Mouse (Mus musculus) adrenal gland, postnatal 36 days (tissue): ENCODE data around the gene Smpd2. TPM values are rescaled to one million over a fixed set of nuclear protein-coding genes. Genes with fewer than 3 reads are reported as not detected.

Experiments used
- DNase-seq, 2 experiments: peaks; one replicate each; pipeline ENCODE4 v3.0.0; 2021; ENCODE audit warnings: mixed read lengths in 1 of 2
- total RNA-seq, 2 experiments: library from RNA; stranded (reverse); gene quantifications; 2 replicates each; pipeline ENCODE4 v1.2.3; 2021

Gene Smpd2
- total RNA-seq, 2 experiments from 2014 or later, result 20.5 to 27.0 TPM

- DNase-seq, result no peak
Observed at GRCm38 (mm10) chr10:41488877-41489276, 1.3 kb downstream of the Smpd2 start.

DNA sequence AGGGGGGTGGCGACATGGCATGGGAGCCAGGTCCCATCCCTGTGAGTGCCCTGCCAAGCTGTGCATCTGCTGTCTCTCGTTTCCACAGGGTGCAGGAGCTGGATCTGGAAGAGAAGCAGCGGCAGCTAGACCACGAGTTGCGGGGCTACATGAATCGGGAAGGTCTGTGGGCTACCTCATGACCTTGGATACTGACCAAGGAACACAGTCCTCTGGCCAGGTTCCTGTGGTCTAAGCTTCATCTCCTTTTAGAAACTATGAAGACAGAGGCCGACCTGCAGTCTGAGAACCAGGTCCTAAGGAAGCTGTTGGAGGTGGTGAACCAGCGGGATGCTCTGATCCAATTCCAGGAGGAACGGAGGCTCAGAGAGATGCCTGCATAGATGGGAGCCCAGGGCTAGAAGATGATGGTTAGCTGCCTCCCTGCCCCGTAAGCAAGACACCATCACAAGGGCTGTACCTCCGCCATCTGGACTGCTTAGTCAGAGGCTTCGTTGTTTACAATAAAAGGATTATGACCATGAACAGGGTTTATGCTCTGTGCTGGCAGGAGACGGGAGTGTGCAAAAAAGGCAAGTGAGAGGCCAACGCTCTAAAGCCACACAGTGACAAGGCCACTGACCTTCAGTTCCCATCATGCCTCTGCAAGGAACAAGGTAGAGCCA is 3.5 kb downstream of the Smpd2 start:
- DNase-seq, result no peak

- DNase-seq, result peak; percentile 22 to 38
Observed at GRCm38 (mm10) chr10:41485778-41486177, 4.4 kb downstream of the Smpd2 start.

GRCm38 (mm10) chr10:41482446-41482845 is 7.7 kb downstream of the Smpd2 start:
- no peak for DNase-seq

DNA sequence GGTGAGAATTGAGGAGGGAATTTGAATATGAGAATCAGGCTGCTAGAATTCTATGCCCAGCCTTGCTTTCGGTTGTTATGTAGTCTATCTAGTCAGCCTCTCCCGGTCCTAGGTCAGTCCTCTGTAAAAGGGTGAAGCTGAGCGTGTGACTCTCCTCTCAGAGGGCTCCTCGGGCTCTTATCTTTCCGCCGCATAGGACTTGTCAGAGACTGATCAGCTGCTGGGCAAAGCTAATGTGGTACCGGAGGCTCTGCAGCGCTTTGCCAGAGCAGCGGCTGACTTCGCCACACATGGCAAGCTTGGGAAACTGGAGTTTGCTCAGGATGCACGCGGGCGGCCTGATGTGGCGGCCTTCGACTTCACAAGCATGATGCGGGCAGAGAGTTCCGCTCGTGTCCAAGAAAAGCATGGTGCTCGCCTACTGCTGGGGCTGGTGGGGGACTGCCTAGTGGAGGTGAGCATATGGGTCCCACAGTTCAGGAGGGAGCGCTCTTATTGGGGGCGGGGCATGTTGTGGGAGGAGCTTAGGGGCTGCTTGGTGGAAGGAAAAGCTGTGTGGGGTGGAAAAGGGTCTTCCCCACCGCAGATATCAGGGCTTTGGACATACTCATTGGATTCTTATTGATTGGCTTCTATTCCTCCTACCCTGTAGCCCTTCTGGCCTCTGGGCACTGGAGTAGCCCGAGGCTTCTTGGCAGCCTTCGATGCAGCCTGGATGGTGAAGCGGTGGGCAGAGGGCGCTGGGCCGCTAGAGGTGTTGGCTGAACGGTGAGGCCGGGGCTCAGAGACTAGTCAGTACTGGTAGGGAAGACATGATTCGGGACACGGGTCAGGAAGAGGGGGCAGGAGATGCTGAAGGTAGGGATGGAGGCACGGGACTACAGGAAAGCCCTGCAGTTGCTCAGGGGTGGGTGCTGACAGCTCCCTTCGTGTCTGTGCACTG is 9.0 kb downstream of the Smpd2 start:
- DNase-seq, result no peak

GRCm38 (mm10) chr10:41479961-41480360 is 10.2 kb downstream of the Smpd2 start:
- DNase-seq, result no peak

GRCm38 (mm10) chr10:41477278-41478181 is 12.6 kb downstream of the Smpd2 start:
- DNase-seq, result peak; percentile 37 to 58

DNA sequence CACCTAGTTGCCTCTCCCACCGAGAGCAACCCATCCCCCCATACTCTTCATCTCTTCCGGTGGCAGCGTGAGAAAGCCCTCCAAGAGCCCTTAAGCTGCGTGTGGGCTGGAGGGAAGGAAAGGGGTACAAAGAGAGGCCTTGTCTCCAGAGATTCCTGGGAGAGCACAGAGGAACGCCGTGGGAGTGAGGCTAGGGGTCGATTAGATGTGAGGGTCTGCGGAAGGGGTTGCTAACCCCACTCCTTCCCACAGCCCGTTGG is 13.2 kb downstream of the Smpd2 start:
- no peak for DNase-seq

- peak; percentile 65 to 75 for DNase-seq
Observed at GRCm38 (mm10) chr10:41476171-41477017, 13.8 kb downstream of the Smpd2 start, which contains the start of gene Mical1. Gene Mical1, plus strand, starts transcription at chr10:41476314.

GRCm38 (mm10) chr10:41474981-41475391 is 15.2 kb downstream of the Smpd2 start:
- no peak for DNase-seq

GRCm38 (mm10) chr10:41473782-41474468 is 16.2 kb downstream of the Smpd2 start:
- DNase-seq, result peak; percentile 30 to 64

DNA sequence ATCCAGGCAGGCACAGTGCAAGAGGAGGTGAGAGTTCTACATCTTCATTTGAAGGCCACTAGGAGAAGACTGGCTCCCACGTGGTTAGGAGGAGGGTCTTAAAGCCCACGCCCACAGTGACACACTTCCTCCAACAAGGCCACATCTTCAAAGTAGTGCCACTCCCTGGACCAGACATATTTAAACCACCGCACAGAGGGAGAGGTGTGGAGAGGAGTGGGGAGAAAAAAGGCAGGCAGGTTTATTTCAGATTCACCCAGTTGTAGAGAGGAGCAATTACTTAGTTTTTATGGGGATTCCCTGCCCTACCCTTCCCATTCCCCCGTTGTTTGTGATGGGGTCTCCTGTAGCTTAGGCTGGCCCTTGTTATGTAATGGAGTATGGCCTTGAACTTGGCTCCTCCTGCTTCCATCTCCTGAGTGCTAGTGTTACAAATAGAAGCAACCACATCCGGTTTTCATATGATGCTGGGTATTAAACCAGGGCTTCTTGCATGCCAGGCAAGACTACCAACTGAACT is 17.1 kb downstream of the Smpd2 start:
- no peak for DNase-seq

GRCm38 (mm10) chr10:41472534-41472933 is 17.6 kb downstream of the Smpd2 start:
- no peak for DNase-seq

GRCm38 (mm10) chr10:41470693-41471092 is 19.5 kb downstream of the Smpd2 start:
- no peak for DNase-seq

DNA sequence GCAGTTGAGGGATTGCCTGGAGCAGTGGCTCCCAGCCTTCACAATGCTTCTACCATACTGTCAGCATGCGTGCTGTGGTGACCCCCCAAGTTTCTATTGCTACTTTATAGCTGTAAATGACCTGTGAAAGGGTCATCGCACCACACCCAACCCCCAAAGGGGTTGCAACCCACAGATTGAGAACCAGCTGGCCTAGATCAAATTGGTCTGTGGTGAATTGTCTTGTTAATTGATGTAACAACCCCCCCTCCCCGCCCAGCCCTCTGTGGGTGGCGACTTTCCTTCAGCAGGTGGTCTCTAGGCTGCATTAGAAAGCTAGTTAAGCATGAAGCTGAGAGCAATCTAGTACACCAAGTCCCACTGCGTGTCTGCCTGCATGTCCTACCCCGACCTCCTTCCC is 22.8 kb downstream of the Smpd2 start:
- DNase-seq, result no peak

GRCm38 (mm10) chr10:41464401-41464955 is 25.7 kb downstream of the Smpd2 start:
- DNase-seq, result no peak

GRCm38 (mm10) chr10:41461057-41461722 is 29.0 kb downstream of the Smpd2 start:
- no peak for DNase-seq

DNA sequence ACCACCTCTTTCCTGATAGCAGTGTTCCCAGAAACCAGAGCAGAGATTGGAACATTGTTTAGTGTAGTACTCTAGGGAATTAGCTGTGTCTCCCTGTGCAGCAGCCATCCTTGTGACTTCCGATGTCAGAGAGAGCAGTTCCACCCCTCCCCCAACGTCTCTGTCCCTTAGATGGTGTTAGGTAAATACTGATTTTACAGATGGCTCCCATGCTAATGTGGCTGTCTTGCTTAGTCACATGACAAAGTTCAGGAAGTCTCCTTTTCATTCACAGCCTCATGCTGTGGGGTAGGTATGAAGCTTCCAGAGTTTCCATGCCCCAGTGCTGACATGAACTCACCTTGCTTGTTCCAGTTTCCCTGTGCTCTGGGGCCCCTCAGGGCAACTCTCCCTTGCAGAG is 29.7 kb downstream of the Smpd2 start:
- no peak for DNase-seq

DNA sequence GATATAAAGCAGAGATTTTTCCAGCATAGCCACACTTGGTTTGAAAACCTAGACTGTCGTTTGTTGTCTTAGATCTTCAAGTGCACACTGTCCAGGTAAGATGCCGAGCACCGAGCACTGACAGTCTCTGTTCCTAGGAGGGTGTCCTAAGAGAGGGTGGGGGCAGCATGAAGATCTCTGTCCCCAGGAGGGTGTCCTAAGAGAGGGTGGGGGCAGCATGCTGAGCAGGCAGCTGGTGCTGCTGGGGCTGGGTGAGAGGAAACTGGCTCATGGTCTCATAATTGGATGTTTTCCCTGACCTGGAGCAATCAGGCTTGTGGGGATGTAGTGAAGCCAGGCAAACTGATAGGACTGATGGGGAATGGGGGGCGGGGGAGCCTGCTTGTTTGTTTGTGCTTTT is 30.2 kb downstream of the Smpd2 start:
- DNase-seq, result no peak

- DNase-seq, result peak; percentile 31 to 49
Observed at GRCm38 (mm10) chr10:41452791-41453190, 37.4 kb downstream of the Smpd2 start.
